Mouse (Mus musculus) forebrain, postnatal 0 days (tissue): ENCODE data around the gene Odf2. TPM values are rescaled to one million over a fixed set of nuclear protein-coding genes. Genes with fewer than 3 reads are reported as not detected.

Experiments
- ATAC-seq: fragments of 200-750 bp; cut with Nextera tagmentation; 2 replicates; pipeline ENCODE4 v1.8.0; 2017; ENCODE audit warnings: mild to moderate bottlenecking, moderate library complexity
- DNase-seq: peaks from one replicate; pipeline ENCODE4 v3.0.0-alpha.2; 2015
- H3K27ac ChIP-seq: fragments of 300-500 bp; sonication (generic); 2 replicates; pipeline ENCODE4 v1.5.1; 2014; ENCODE audit warnings: low read depth, mild to moderate bottlenecking, antibody characterized with exemption, low read length, moderate library complexity, mixed read lengths
- H3K27me3 ChIP-seq: fragments of 300-500 bp; sonication (generic); 2 replicates; pipeline ENCODE4 v1.6.1; 2014; ENCODE audit warnings: mild to moderate bottlenecking, low read length, mixed read lengths; ENCODE audit not compliant: insufficient read depth
- H3K36me3 ChIP-seq: fragments of 300-500 bp; sonication (generic); 2 replicates; pipeline ENCODE4 v1.6.1; 2014; ENCODE audit warnings: mild to moderate bottlenecking, moderate library complexity; ENCODE audit not compliant: insufficient read depth
- H3K4me1 ChIP-seq: fragments of 300-500 bp; sonication (generic); 2 replicates; pipeline ENCODE4 v1.6.1; 2014; ENCODE audit warnings: antibody characterized with exemption; ENCODE audit not compliant: insufficient read depth
- H3K4me2 ChIP-seq: fragments of 300-500 bp; sonication (generic); 2 replicates; pipeline ENCODE4 v1.6.1; 2014; ENCODE audit warnings: low read depth, mild to moderate bottlenecking, moderate library complexity
- H3K4me3 ChIP-seq: fragments of 300-500 bp; sonication (generic); 2 replicates; pipeline ENCODE4 v1.5.1; 2014; ENCODE audit warnings: low read depth, low read length, mixed read lengths
- H3K9ac ChIP-seq: fragments of 300-500 bp; sonication (generic); 2 replicates; pipeline ENCODE4 v1.6.1; 2014; ENCODE audit warnings: mild to moderate bottlenecking
- H3K9me3 ChIP-seq: fragments of 300-500 bp; sonication (generic); 2 replicates; pipeline ENCODE4 v1.6.1; 2016; ENCODE audit warnings: low read length
- CTCF ChIP-seq: sonication (generic); IDR thresholded peaks from 2 replicates; pipeline ENCODE4 v1.5.1; 2016; ENCODE audit warnings: antibody characterized with exemption, control low read depth, low read depth
- WGBS: fragments of 180-500 bp; shearing (Covaris S2); extraction: QIAGEN DNeasy Blood & Tissue Kit; methylation state at CpG from one replicate; pipeline ENCODE4 v1.1.7; 2014; 5-methylcytosine and 5-hydroxymethylcytosine counted together
- polyA plus RNA-seq: library from polyadenylated mRNA; unstranded; fragments of >200 nt; fragmentation: Nextera tagmentation; extraction: Ambion mirVana; gene quantifications from 2 replicates; pipeline ENCODE4 v1.2.1, GENCODE M21; 2015
- total RNA-seq: library from RNA; depleted of rRNA; stranded (reverse); fragments of >200 nt; gene quantifications from 2 replicates; pipeline ENCODE4 v1.2.3, GENCODE M21; 2014

Gene Odf2
- total and polyA plus RNA-seq, 2 experiments from 2014 or later: 60.8 to 109 TPM

- Histone ChIP-seq H3K4me3 (no peak overlapping the region), H3K36me3 (no peaks in the 10 kb centered on the region), H3K27ac (no peak overlapping the region), H3K4me2 (no peak overlapping the region), H3K27me3 (no peaks in the 10 kb centered on the region), H3K4me1 (no peaks in the 10 kb centered on the region), H3K9me3 (no peaks in the 10 kb centered on the region), H3K9ac (no peak overlapping the region)
- TF ChIP-seq CTCF: no peak
- ATAC-seq: no peak
- DNase-seq: no peak
- 7% methylated on average over 19 of the region's 19 CpGs for WGBS
Measured at GRCm38 (mm10) chr2:29856451-29857260, 32.4 kb upstream of the Odf2 start.

GRCm38 (mm10) chr2:29857341-29857740 lies 31.7 kb upstream of the Odf2 start:
- no peaks in the 10 kb centered on the region for H3K27me3 ChIP-seq
- no peak overlapping the region for H3K9ac ChIP-seq
- no peak overlapping the region for H3K27ac ChIP-seq
- no peaks in the 10 kb centered on the region for H3K9me3 ChIP-seq
- DNase-seq: no peak
- H3K4me2 ChIP-seq: no peak overlapping the region
- H3K36me3 ChIP-seq: no peaks in the 10 kb centered on the region
- TF ChIP-seq CTCF: no peak
- 35% methylated on average over 2 of the region's 2 CpGs for WGBS
- no peaks in the 10 kb centered on the region for H3K4me1 ChIP-seq
- no peak for ATAC-seq
- H3K4me3 ChIP-seq: no peak overlapping the region

GRCm38 (mm10) chr2:29857967-29858366 lies 31.1 kb upstream of the Odf2 start:
- Histone ChIP-seq H3K27ac (no peak overlapping the region), H3K4me1 (no peaks in the 10 kb centered on the region), H3K9ac (no peak overlapping the region), H3K9me3 (no peaks in the 10 kb centered on the region), H3K27me3 (no peaks in the 10 kb centered on the region), H3K4me2 (no peak overlapping the region), H3K36me3 (no peaks in the 10 kb centered on the region), H3K4me3 (no peak overlapping the region)
- no peak for ATAC-seq
- WGBS: 82% methylated on average over 5 of the region's 5 CpGs
- TF ChIP-seq CTCF: no peak
- no peak for DNase-seq

- no peaks in the 10 kb centered on the region for H3K4me1 ChIP-seq
- ATAC-seq (no peak), DNase-seq (peak; percentile 44)
- TF ChIP-seq CTCF: peak; percentile 69
- no peaks in the 10 kb centered on the region for H3K36me3 ChIP-seq
- H3K9me3 ChIP-seq: no peaks in the 10 kb centered on the region
- no peak overlapping the region for H3K4me2 ChIP-seq
- H3K4me3 ChIP-seq: no peak overlapping the region
- H3K27ac ChIP-seq: no peak overlapping the region
- no peak overlapping the region for H3K9ac ChIP-seq
- WGBS: 11% methylated on average over 5 of the region's 5 CpGs
- H3K27me3 ChIP-seq: no peaks in the 10 kb centered on the region
Measured at GRCm38 (mm10) chr2:29858748-29859473, 30.1 kb upstream of the Odf2 start.

- 68% methylated on average over 4 of the region's 4 CpGs for WGBS
- no peak for TF ChIP-seq CTCF
- no peak overlapping the region for H3K4me2 ChIP-seq
- H3K9me3 ChIP-seq: no peaks in the 10 kb centered on the region
- ATAC-seq: no peak
- no peak overlapping the region for H3K4me3 ChIP-seq
- H3K27ac ChIP-seq: no peak overlapping the region
- no peaks in the 10 kb centered on the region for H3K27me3 ChIP-seq
- no peak overlapping the region for H3K9ac ChIP-seq
- H3K4me1 ChIP-seq: peaks cover 5% of the 10 kb centered on the region; the same call in 1 of the 2 replicates
- H3K36me3 ChIP-seq: no peaks in the 10 kb centered on the region
- no peak for DNase-seq
Measured at GRCm38 (mm10) chr2:29865125-29865524, 23.9 kb upstream of the Odf2 start.

GRCm38 (mm10) chr2:29868949-29869645 lies 19.9 kb upstream of the Odf2 start, which contains the start of gene Cercam:
Cercam (plus strand) TSS chr2:29869164.
- peak within 1 kb of the TSS; percentile 68 for H3K9ac ChIP-seq

More at GRCm38 (mm10) chr2:29868949-29869645, 19.9 kb upstream of the Odf2 start, which contains the start of gene Cercam:
- H3K27ac ChIP-seq: peak within 1 kb of the TSS; percentile 69
- H3K27me3 ChIP-seq: no peaks in the 10 kb centered on the region
- under 1% methylated on average over 44 of the region's 44 CpGs for WGBS
- H3K4me2 ChIP-seq: peak within 1 kb of the TSS; percentile 83
- peaks cover 8% of the 10 kb centered on the region; the same call in 1 of the 2 replicates for H3K4me1 ChIP-seq
- ATAC-seq (peak; percentile 95), DNase-seq (peak; percentile 95)
- peak within 1 kb of the TSS; percentile 56 for H3K4me3 ChIP-seq
- no peaks in the 10 kb centered on the region for H3K36me3 ChIP-seq
- TF ChIP-seq CTCF: peak; percentile 94
- no peaks in the 10 kb centered on the region for H3K9me3 ChIP-seq
